Mouse (Mus musculus): ENCODE measurements around the gene Olfr324.

- TF ChIP-seq CTCF (IDR thresholded peaks at IDR 0.05; ENCODE audit: low read depth) (no peak), EP300 (IDR thresholded peaks at IDR 0.05; ENCODE audit: low read depth) (no peak)
These were observed 48.6 kb upstream of the Olfr324 start, which contains the start of gene Olfr329-ps for GRCm38 (mm10) chr11:58546322-58546721.
